Mouse (Mus musculus) forebrain, embryonic 15.5 days (tissue): Measurements from ENCODE around the gene Coq8b. TPM values are rescaled to one million over a fixed set of nuclear protein-coding genes. Genes with fewer than 3 reads are reported as not detected.

Source experiments
- ATAC-seq: fragments of 200-750 bp; cut with Nextera tagmentation; replicated peaks from 2 replicates; pipeline ENCODE4 v1.8.0; 2017; ENCODE audit warnings: mild to moderate bottlenecking, moderate TSS enrichment, moderate library complexity
- H3K27ac ChIP-seq: fragments of 300-500 bp; sonication (generic); replicated peaks from 2 replicates; pipeline ENCODE4 v1.5.1; 2015; ENCODE audit warnings: mild to moderate bottlenecking, inconsistent platforms
- H3K27me3 ChIP-seq: fragments of 300-500 bp; sonication (generic); 2 replicates; pipeline ENCODE4 v1.6.1; 2015; ENCODE audit warnings: inconsistent platforms
- H3K36me3 ChIP-seq: fragments of 300-500 bp; sonication (generic); 2 replicates; pipeline ENCODE4 v1.6.1; 2015; ENCODE audit warnings: mild to moderate bottlenecking, inconsistent platforms
- H3K4me1 ChIP-seq: fragments of 300-500 bp; sonication (generic); 2 replicates; pipeline ENCODE4 v1.6.1; 2015; ENCODE audit warnings: inconsistent platforms
- H3K4me2 ChIP-seq: fragments of 300-500 bp; sonication (generic); replicated peaks from 2 replicates; pipeline ENCODE4 v1.6.1; 2015; ENCODE audit warnings: mild to moderate bottlenecking, inconsistent platforms
- H3K4me3 ChIP-seq: fragments of 300-500 bp; sonication (generic); 2 replicates; pipeline ENCODE4 v1.5.1; 2015; ENCODE audit warnings: mild to moderate bottlenecking, inconsistent platforms
- H3K9ac ChIP-seq: fragments of 300-500 bp; sonication (generic); replicated peaks from 2 replicates; pipeline ENCODE4 v1.6.1; 2015; ENCODE audit warnings: mild to moderate bottlenecking, inconsistent platforms
- H3K9me3 ChIP-seq: fragments of 300-500 bp; sonication (generic); 2 replicates; pipeline ENCODE4 v1.6.1; 2016; ENCODE audit warnings: inconsistent platforms
- WGBS: fragments of 180-500 bp; shearing (Covaris S2); methylation state at CpG from one replicate; pipeline ENCODE4 v1.1.7; 2015; ENCODE audit warnings: mixed read lengths; 5-methylcytosine and 5-hydroxymethylcytosine counted together
- microRNA counts: library from miRNA; unstranded; fragments of <30 nt; microRNA quantifications from one replicate; lab custom pipeline; 2016
- microRNA-seq: library from miRNA; unstranded; fragments of <30 nt; microRNA quantifications from one replicate; pipeline ENCODE4, GENCODE M21; 2016
- polyA plus RNA-seq: library from polyadenylated mRNA; unstranded; fragments of >200 nt; fragmentation: Nextera tagmentation; extraction: Ambion mirVana; gene quantifications from 2 replicates; pipeline ENCODE4 v1.2.1, GENCODE M21; 2015

Gene Coq8b
- polyA plus RNA-seq, 1 experiment from 2014 or later = 27.8 TPM

GRCm38 (mm10) chr7:27300351-27300750 is 67.5 kb downstream of the Coq8b start:
- Histone ChIP-seq H3K27me3 (no peaks in the 10 kb centered on the region), H3K4me1 (no peaks in the 10 kb centered on the region), H3K4me2 (no peak overlapping the region), H3K9me3 (no peaks in the 10 kb centered on the region), H3K4me3 (no peak overlapping the region), H3K36me3 (no peaks in the 10 kb centered on the region), H3K9ac (no peak overlapping the region), H3K27ac (no peak overlapping the region)
- no peak for ATAC-seq
- WGBS = 89% methylated on average over 4 of the region's 4 CpGs

GRCm38 (mm10) chr7:27300801-27301200 is 68.0 kb downstream of the Coq8b start:
- no peaks in the 10 kb centered on the region for H3K27me3 ChIP-seq
- H3K9me3 ChIP-seq = no peaks in the 10 kb centered on the region
- no peaks in the 10 kb centered on the region for H3K36me3 ChIP-seq
- no peak for ATAC-seq
- H3K4me3 ChIP-seq = no peak overlapping the region
- no peaks in the 10 kb centered on the region for H3K4me1 ChIP-seq
- no peak overlapping the region for H3K9ac ChIP-seq
- H3K27ac ChIP-seq = no peak overlapping the region
- WGBS = 84% methylated on average over 5 of the region's 5 CpGs
- no peak overlapping the region for H3K4me2 ChIP-seq

GRCm38 (mm10) chr7:27302172-27302571 is 69.3 kb downstream of the Coq8b start:
- Histone ChIP-seq H3K27ac (no peak overlapping the region), H3K4me2 (no peak overlapping the region), H3K9me3 (no peaks in the 10 kb centered on the region), H3K27me3 (no peaks in the 10 kb centered on the region), H3K9ac (no peak overlapping the region), H3K4me3 (no peak overlapping the region), H3K4me1 (no peaks in the 10 kb centered on the region), H3K36me3 (no peaks in the 10 kb centered on the region)
- 10% methylated on average over 11 of the region's 11 CpGs for WGBS
- ATAC-seq = no peak

- ATAC-seq = no peak
- H3K36me3 ChIP-seq = no peaks in the 10 kb centered on the region
- no peaks in the 10 kb centered on the region for H3K9me3 ChIP-seq
- peaks cover 4% of the 10 kb centered on the region for H3K4me1 ChIP-seq
- no peak overlapping the region for H3K9ac ChIP-seq
- WGBS = 88% methylated on average over 17 of the region's 17 CpGs
- H3K4me3 ChIP-seq = no peak overlapping the region
- no peak overlapping the region for H3K4me2 ChIP-seq
- no peak overlapping the region for H3K27ac ChIP-seq
- H3K27me3 ChIP-seq = no peaks in the 10 kb centered on the region
Observed at GRCm38 (mm10) chr7:27305091-27305730, 72.4 kb downstream of the Coq8b start.

- ATAC-seq = no peak
- Histone ChIP-seq H3K9ac (no peak overlapping the region), H3K4me3 (no peak overlapping the region), H3K27ac (no peak overlapping the region), H3K4me1 (peaks cover 9% of the 10 kb centered on the region), H3K4me2 (no peak overlapping the region), H3K36me3 (no peaks in the 10 kb centered on the region), H3K27me3 (no peaks in the 10 kb centered on the region), H3K9me3 (no peaks in the 10 kb centered on the region)
- WGBS = 80% methylated on average over 24 of the region's 24 CpGs
Observed at GRCm38 (mm10) chr7:27306161-27307160, 73.6 kb downstream of the Coq8b start.

GRCm38 (mm10) chr7:27307551-27307950 is 74.7 kb downstream of the Coq8b start:
- WGBS = 69% methylated on average over 9 of the region's 9 CpGs
- Histone ChIP-seq H3K27me3 (no peaks in the 10 kb centered on the region), H3K27ac (no peak overlapping the region), H3K9me3 (no peaks in the 10 kb centered on the region), H3K4me3 (no peak overlapping the region), H3K4me2 (no peak overlapping the region), H3K9ac (no peak overlapping the region), H3K36me3 (no peaks in the 10 kb centered on the region), H3K4me1 (peaks cover 9% of the 10 kb centered on the region)
- ATAC-seq = no peak

MicroRNAs within 50 kb of the gene (microRNA counts, 519-probe panel; counts per million panel counts)
- microRNA mmu-miR-1191 (lab: Ali Mortazavi, UCI) = not detected

Small RNA genes lying within 50 kb of the gene (microRNA-seq; reads per million reads assigned to microRNA genes)
- gene Mir1191 = 5.9 reads per million, percentile 20 among the genes with 10 or more reads in this experiment

Other genes starting within 250 kb of the Coq8b start
- gene Cyp2a12, start 203.9 kb upstream of the Coq8b start, polyA plus RNA-seq = not detected in 2 replicates
- gene Cyp2f2, start 113.1 kb upstream of the Coq8b start, polyA plus RNA-seq = not detected in 2 replicates
- 0.27 TPM in 2 replicates for gene Cyp2t4, start 79.3 kb upstream of the Coq8b start, polyA plus RNA-seq
- gene Egln2, start 66.2 kb upstream of the Coq8b start, polyA plus RNA-seq = 107 and 109 TPM in 2 replicates
- 79.0 and 86.9 TPM in 2 replicates for gene Rab4b, start 54.1 kb upstream of the Coq8b start, polyA plus RNA-seq
- gene Gm21983, start 51.9 kb upstream of the Coq8b start, polyA plus RNA-seq = not detected in 2 replicates
- 9.4 and 14.8 TPM in 2 replicates for gene Mia, start 51.9 kb upstream of the Coq8b start, polyA plus RNA-seq
- 3.6 and 3.9 TPM in 2 replicates for gene BC024978, start 37.2 kb upstream of the Coq8b start, polyA plus RNA-seq
- gene Snrpa, start 36.8 kb upstream of the Coq8b start, polyA plus RNA-seq = 228 and 236 TPM in 2 replicates
- 6.8 and 7.1 TPM in 2 replicates for gene Itpkc, start 4.4 kb upstream of the Coq8b start, polyA plus RNA-seq
- gene Numbl, start 25.4 kb downstream of the Coq8b start, polyA plus RNA-seq = 47.2 and 49.0 TPM in 2 replicates
- gene Ltbp4, start 104.7 kb downstream of the Coq8b start, polyA plus RNA-seq = 13.3 and 15.0 TPM in 2 replicates
- 90.2 and 91.5 TPM in 2 replicates for gene Shkbp1, start 123.0 kb downstream of the Coq8b start, polyA plus RNA-seq
- 0.46 TPM in 1 of 2 replicates, not detected in the other for gene Gm20479, start 124.4 kb downstream of the Coq8b start, polyA plus RNA-seq
- gene Sptbn4, start 214.7 kb downstream of the Coq8b start, polyA plus RNA-seq = 2.0 and 2.2 TPM in 2 replicates
- 15.8 and 17.1 TPM in 2 replicates for gene Blvrb, start 215.0 kb downstream of the Coq8b start, polyA plus RNA-seq
- gene Sertad3, start 240.7 kb downstream of the Coq8b start, polyA plus RNA-seq = 13.8 and 14.3 TPM in 2 replicates